Mouse (Mus musculus) CD4-positive, CD25-positive, alpha-beta regulatory T cell, adult 2 months (primary cell): ENCODE results near the gene Zbtb4.

Experiments
- DNase-seq: peaks from one replicate; pipeline ENCODE4 v3.0.0-alpha.2; 2012; ENCODE audit warnings: low read depth, low spot score

Zbtb4 gene

GRCm38 (mm10) chr11:69800392-69801197, 34.9 kb downstream of the Zbtb4 start:
- DNase-seq: peak; percentile 27

- DNase-seq: peak; percentile 28
Observed at GRCm38 (mm10) chr11:69801379-69801977, 35.8 kb downstream of the Zbtb4 start, which contains the start of gene Fgf11. Gene Fgf11 (minus strand): TSS chr11:69801857.

GRCm38 (mm10) chr11:69802648-69803105, 37.0 kb downstream of the Zbtb4 start:
- peak; percentile 82 for DNase-seq

- DNase-seq: no peak
Observed at GRCm38 (mm10) chr11:69803328-69803727, 37.6 kb downstream of the Zbtb4 start.

GRCm38 (mm10) chr11:69803786-69804651, 38.3 kb downstream of the Zbtb4 start:
- peak; percentile 85 for DNase-seq

- no peak for DNase-seq
Observed at GRCm38 (mm10) chr11:69804652-69804940, 38.9 kb downstream of the Zbtb4 start.

- DNase-seq: no peak
Observed at GRCm38 (mm10) chr11:69804972-69805909, 39.5 kb downstream of the Zbtb4 start, which contains the start of gene Tmem102. Gene Tmem102 (minus strand): TSS chr11:69805624.

GRCm38 (mm10) chr11:69806378-69806777, 40.7 kb downstream of the Zbtb4 start:
- no peak for DNase-seq

GRCm38 (mm10) chr11:69807641-69808040, 41.9 kb downstream of the Zbtb4 start:
- no peak for DNase-seq

- no peak for DNase-seq
Observed at GRCm38 (mm10) chr11:69810280-69810679, 44.6 kb downstream of the Zbtb4 start.

- no peak for DNase-seq
Observed at GRCm38 (mm10) chr11:69815155-69815554, 49.4 kb downstream of the Zbtb4 start, which contains the start of gene Gm39566. Gene Gm39566 (minus strand): TSS chr11:69815298.

GRCm38 (mm10) chr11:69816520-69816919, 50.8 kb downstream of the Zbtb4 start:
- DNase-seq: no peak

GRCm38 (mm10) chr11:69818365-69818764, 52.7 kb downstream of the Zbtb4 start, which contains the start of gene Spem2:
Gene Spem2 (minus strand): TSS chr11:69818465.
- no peak for DNase-seq

GRCm38 (mm10) chr11:69818871-69819270, 53.2 kb downstream of the Zbtb4 start:
- no peak for DNase-seq

- no peak for DNase-seq
Observed at GRCm38 (mm10) chr11:69822080-69822479, 56.4 kb downstream of the Zbtb4 start, which contains the start of gene Spem1. Gene Spem1 (minus strand): TSS chr11:69822180.

GRCm38 (mm10) chr11:69823456-69823855, 57.7 kb downstream of the Zbtb4 start:
- no peak for DNase-seq

- DNase-seq: no peak
Observed at GRCm38 (mm10) chr11:69828832-69829231, 63.1 kb downstream of the Zbtb4 start.

GRCm38 (mm10) chr11:69833554-69833953, 67.8 kb downstream of the Zbtb4 start:
- no peak for DNase-seq
